Mouse (Mus musculus): ENCODE measurements around the gene Nckap1. TPM values are rescaled to one million over a fixed set of nuclear protein-coding genes. Genes with fewer than 3 reads are reported as not detected.

The Nckap1 gene
- polyA plus RNA-seq, 1 experiment from 2014 or later, result 59.8 TPM

- no peaks in the 10 kb centered on the region for H3K27me3 ChIP-seq
- no peaks in the 10 kb centered on the region for H3K36me3 ChIP-seq
- no peak overlapping the region for H3K27ac ChIP-seq
- WGBS, result 68% methylated on average over 1 of the region's 1 CpGs
- H3K4me3 ChIP-seq, result no peak overlapping the region
- ATAC-seq (ENCODE audit: insufficient number of reproducible peaks, insufficient read depth, low FRiP score, low TSS enrichment, low read depth), result no peak
- H3K9me3 ChIP-seq, result no peaks in the 10 kb centered on the region
- no peaks in the 10 kb centered on the region for H3K4me1 ChIP-seq
- H3K9ac ChIP-seq, result no peak overlapping the region
- no peak overlapping the region for H3K4me2 ChIP-seq
These were observed 105.3 kb downstream of the Nckap1 start for GRCm38 (mm10) chr2:80475831-80476230.

- ATAC-seq (ENCODE audit: insufficient number of reproducible peaks, insufficient read depth, low FRiP score, low TSS enrichment, low read depth), result no peak
- 68% methylated on average over 5 of the region's 5 CpGs for WGBS
- H3K9ac ChIP-seq, result no peak overlapping the region
These were observed 106.9 kb downstream of the Nckap1 start for GRCm38 (mm10) chr2:80474247-80474796.

GRCm38 (mm10) chr2:80465991-80466821 lies 115.0 kb downstream of the Nckap1 start:
- Histone ChIP-seq H3K36me3 (no peaks in the 10 kb centered on the region), H3K27me3 (no peaks in the 10 kb centered on the region)
- ATAC-seq (ENCODE audit: insufficient number of reproducible peaks, insufficient read depth, low FRiP score, low TSS enrichment, low read depth), result peak; percentile 72; the same call in 1 of the 2 replicates

More at GRCm38 (mm10) chr2:80474247-80474796, 106.9 kb downstream of the Nckap1 start:
- H3K9me3 ChIP-seq, result no peaks in the 10 kb centered on the region
- H3K4me2 ChIP-seq, result no peak overlapping the region
- no peak overlapping the region for H3K4me3 ChIP-seq
- no peaks in the 10 kb centered on the region for H3K36me3 ChIP-seq
- no peaks in the 10 kb centered on the region for H3K27me3 ChIP-seq
- H3K4me1 ChIP-seq, result no peaks in the 10 kb centered on the region
- H3K27ac ChIP-seq, result no peak overlapping the region

DNA sequence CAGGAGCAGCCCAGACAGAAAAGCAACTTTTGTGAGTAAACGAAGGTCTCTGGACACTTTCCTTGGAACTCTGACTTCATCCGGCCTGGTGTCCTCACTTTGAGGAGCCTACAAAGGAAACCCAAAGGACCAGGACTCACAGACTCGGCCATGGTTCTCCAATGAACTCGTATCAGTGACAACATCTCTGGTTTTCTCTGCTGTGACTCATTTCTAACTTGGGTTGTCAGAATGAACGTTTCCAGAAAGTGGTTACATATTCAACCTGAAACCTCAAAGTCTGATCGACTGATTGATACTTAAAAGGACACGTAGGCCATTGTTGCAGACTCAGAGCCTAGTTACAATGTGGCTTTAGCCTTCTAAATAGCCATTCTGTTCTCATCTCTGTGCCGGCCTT lies 119.4 kb downstream of the Nckap1 start:
- Histone ChIP-seq H3K4me1 (peaks cover 7% of the 10 kb centered on the region; the same call in 1 of the 2 replicates), H3K4me3 (no peak overlapping the region), H3K36me3 (no peaks in the 10 kb centered on the region), H3K4me2 (no peak overlapping the region), H3K9ac (no peak overlapping the region), H3K27ac (no peak overlapping the region), H3K27me3 (no peaks in the 10 kb centered on the region), H3K9me3 (no peaks in the 10 kb centered on the region)
- WGBS, result 77% methylated on average over 8 of the region's 8 CpGs
- ATAC-seq (ENCODE audit: insufficient number of reproducible peaks, insufficient read depth, low FRiP score, low TSS enrichment, low read depth), result no peak

More at GRCm38 (mm10) chr2:80465991-80466821, 115.0 kb downstream of the Nckap1 start:
- H3K4me2 ChIP-seq, result no peak overlapping the region
- peaks cover 7% of the 10 kb centered on the region; the same call in 1 of the 2 replicates for H3K4me1 ChIP-seq
- 0 out of 2 replicates have a peak overlapping the region, but pooled peaks have one; percentile 34 for H3K27ac ChIP-seq
- no peaks in the 10 kb centered on the region for H3K9me3 ChIP-seq
- H3K4me3 ChIP-seq, result no peak overlapping the region
- no peak overlapping the region for H3K9ac ChIP-seq
- WGBS, result 53% methylated on average over 16 of the region's 16 CpGs

MicroRNAs encoded within 50 kb of the gene (microRNA counts, 519-probe panel; counts per million panel counts)
- microRNA mmu-miR-684, result 2,908 counts per million, percentile 68 among the panel's probes with 10 or more counts

Small RNA genes within 50 kb of the gene (microRNA-seq; reads per million reads assigned to microRNA genes)
- not detected for gene Mir684-1

Other genes starting within 250 kb of the Nckap1 start
- gene Frzb, start 133.8 kb downstream of the Nckap1 start, polyA plus RNA-seq (2015; fragmentation: Nextera tagmentation; extraction: Ambion mirVana), result 34.6 and 49.5 TPM in 2 replicates
- gene Dusp19, start 35.7 kb upstream of the Nckap1 start, polyA plus RNA-seq (2015; fragmentation: Nextera tagmentation; extraction: Ambion mirVana), result 16.9 and 20.6 TPM in 2 replicates
- 50.4 and 51.9 TPM in 2 replicates for gene Nup35, start 35.9 kb upstream of the Nckap1 start, polyA plus RNA-seq (2015; fragmentation: Nextera tagmentation; extraction: Ambion mirVana)

Data from embryonic facial prominence, embryonic 13.5 days (tissue).